Mouse (Mus musculus): ENCODE results near the gene Irgm2. TPM values are rescaled to one million over a fixed set of nuclear protein-coding genes. Genes with fewer than 3 reads are reported as not detected.
"Not testable (repeated sequence)": the region's sequence is repeated elsewhere in the genome, so short reads cannot be mapped to it uniquely, and the experiment has no call there.

Gene Irgm2
- polyA plus RNA-seq, 1 experiment from 2014 or later = 1.5 TPM

GRCm38 (mm10) chr11:58214391-58215048 lies 15.1 kb downstream of the Irgm2 start:
- H3K4me3 ChIP-seq = peak overlapping the region; percentile 44
- no peaks in the 10 kb centered on the region for H3K27me3 ChIP-seq
- H3K9me3 ChIP-seq = no peaks in the 10 kb centered on the region
- no peak overlapping the region for H3K27ac ChIP-seq
- H3K36me3 ChIP-seq = no peaks in the 10 kb centered on the region
- ATAC-seq (ENCODE audit: insufficient number of reproducible peaks, insufficient read depth, low FRiP score, low TSS enrichment, low read depth) = no peak
- peaks cover 10% of the 10 kb centered on the region for H3K4me1 ChIP-seq
- peak overlapping the region; percentile 62 for H3K9ac ChIP-seq
- peak overlapping the region; percentile 59 for H3K4me2 ChIP-seq
- 41% methylated on average over 17 of the region's 17 CpGs for WGBS

DNA sequence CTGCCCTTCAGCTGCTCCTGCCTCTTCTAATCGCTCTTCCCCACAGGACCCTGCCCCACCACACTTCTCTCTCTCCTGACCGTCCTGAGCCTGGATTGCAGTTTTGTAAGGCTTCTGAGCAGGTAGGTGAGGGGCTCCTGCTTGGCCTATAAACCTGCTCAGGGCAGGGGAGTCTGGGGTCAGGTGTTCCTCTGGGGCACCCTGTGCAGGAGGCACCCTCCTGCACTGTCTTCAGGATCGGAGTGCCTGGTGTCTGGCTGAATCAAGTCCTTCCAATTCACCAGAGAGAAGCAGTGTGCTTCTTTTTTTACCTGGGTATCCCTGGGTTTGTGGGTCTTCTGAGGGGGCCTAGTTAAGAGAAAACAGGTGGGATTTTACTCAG lies 15.6 kb downstream of the Irgm2 start:
- H3K36me3 ChIP-seq; H3K27ac ChIP-seq; H3K4me1 ChIP-seq; H3K27me3 ChIP-seq; ATAC-seq (ENCODE audit: insufficient number of reproducible peaks, insufficient read depth, low FRiP score, low TSS enrichment, low read depth); H3K9me3 ChIP-seq: not testable (repeated sequence)
- H3K4me2 ChIP-seq = peak overlapping the region; percentile 59
- WGBS = 27% methylated on average over 2 of the region's 3 CpGs
- H3K4me3 ChIP-seq = peak overlapping the region; percentile 44; the same call in 1 of the 2 replicates
- 0 out of 2 replicates have a peak overlapping the region, but pooled peaks have one; percentile 21 for H3K9ac ChIP-seq

DNA sequence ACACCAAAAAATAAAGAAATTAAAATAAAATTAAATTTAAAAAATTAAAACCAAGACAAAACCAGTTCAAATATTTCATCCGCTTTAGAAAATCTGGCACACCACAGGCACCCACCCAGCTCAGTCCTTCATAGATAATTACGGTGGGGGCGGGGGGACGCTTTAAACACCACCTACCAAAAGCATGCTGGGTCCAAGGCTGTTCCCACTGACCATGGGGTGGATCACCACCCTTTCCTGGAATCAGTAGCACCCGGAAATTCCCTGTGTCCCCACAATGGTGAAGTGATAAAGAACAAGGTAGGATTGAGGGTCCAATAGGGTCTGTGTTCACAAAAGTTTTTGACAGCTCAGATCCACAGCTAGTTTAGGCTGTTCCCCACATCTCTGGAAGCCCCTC lies 16.4 kb downstream of the Irgm2 start:
- Histone ChIP-seq H3K4me1 (peaks cover 10% of the 10 kb centered on the region), H3K4me3 (no peak overlapping the region), H3K27ac (no peak overlapping the region), H3K9ac (no peak overlapping the region), H3K9me3 (no peaks in the 10 kb centered on the region), H3K36me3 (no peaks in the 10 kb centered on the region), H3K4me2 (no peak overlapping the region), H3K27me3 (no peaks in the 10 kb centered on the region)
- ATAC-seq (ENCODE audit: insufficient number of reproducible peaks, insufficient read depth, low FRiP score, low TSS enrichment, low read depth) = no peak
- 84% methylated on average over 5 of the region's 5 CpGs for WGBS

- no peak overlapping the region for H3K27ac ChIP-seq
- H3K4me2 ChIP-seq = no peak overlapping the region
- no peaks in the 10 kb centered on the region for H3K9me3 ChIP-seq
- WGBS = 83% methylated on average over 6 of the region's 6 CpGs
- H3K4me3 ChIP-seq = no peak overlapping the region
- no peaks in the 10 kb centered on the region for H3K36me3 ChIP-seq
- no peak overlapping the region for H3K9ac ChIP-seq
- ATAC-seq (ENCODE audit: insufficient number of reproducible peaks, insufficient read depth, low FRiP score, low TSS enrichment, low read depth) = no peak
- H3K27me3 ChIP-seq = no peaks in the 10 kb centered on the region
- H3K4me1 ChIP-seq = 0 out of 2 replicates have a peak, but pooled peaks cover 3% of the 10 kb centered on the region
Observed at GRCm38 (mm10) chr11:58216823-58217222, 17.4 kb downstream of the Irgm2 start.

DNA sequence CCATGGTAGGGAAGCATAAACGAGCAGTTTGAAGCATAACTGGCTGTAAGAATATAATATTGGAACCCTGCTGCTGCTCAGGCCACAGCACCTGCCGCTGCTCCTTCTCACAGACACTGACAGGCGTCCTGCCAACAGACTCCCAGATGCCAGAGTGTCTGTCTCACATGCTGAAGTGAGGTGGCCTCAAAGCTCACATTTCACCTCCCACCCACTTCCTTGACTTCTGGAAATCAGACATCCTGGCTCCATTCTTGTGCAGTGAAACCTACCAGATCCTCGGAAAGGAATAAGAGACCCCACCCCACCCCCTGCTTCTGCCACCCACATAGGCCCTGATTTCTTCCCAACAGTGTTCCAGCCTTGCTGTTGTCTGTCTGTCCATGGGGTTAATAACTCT lies 24.3 kb downstream of the Irgm2 start:
- Histone ChIP-seq H3K9ac (no peak overlapping the region), H3K9me3 (no peaks in the 10 kb centered on the region), H3K36me3 (no peaks in the 10 kb centered on the region), H3K4me2 (no peak overlapping the region), H3K4me1 (no peaks in the 10 kb centered on the region), H3K4me3 (no peak overlapping the region), H3K27me3 (no peaks in the 10 kb centered on the region), H3K27ac (no peak overlapping the region)
- no peak for ATAC-seq (ENCODE audit: insufficient number of reproducible peaks, insufficient read depth, low FRiP score, low TSS enrichment, low read depth)
- WGBS = 45% methylated on average over 4 of the region's 4 CpGs

GRCm38 (mm10) chr11:58224313-58224712 lies 24.9 kb downstream of the Irgm2 start:
- no peak overlapping the region for H3K9ac ChIP-seq
- WGBS = 60% methylated on average over 7 of the region's 7 CpGs

GRCm38 (mm10) chr11:58224872-58225271 lies 25.5 kb downstream of the Irgm2 start:
- not testable (repeated sequence) for H3K9me3 ChIP-seq; H3K27ac ChIP-seq; H3K4me3 ChIP-seq; H3K36me3 ChIP-seq; H3K4me1 ChIP-seq; H3K9ac ChIP-seq; H3K4me2 ChIP-seq; ATAC-seq (ENCODE audit: insufficient number of reproducible peaks, insufficient read depth, low FRiP score, low TSS enrichment, low read depth); H3K27me3 ChIP-seq
- WGBS = 79% methylated on average over 2 of the region's 2 CpGs

More at GRCm38 (mm10) chr11:58224313-58224712, 24.9 kb downstream of the Irgm2 start:
- Histone ChIP-seq H3K9me3 (no peaks in the 10 kb centered on the region), H3K27ac (no peak overlapping the region), H3K4me3 (no peak overlapping the region), H3K27me3 (no peaks in the 10 kb centered on the region), H3K4me2 (no peak overlapping the region), H3K4me1 (no peaks in the 10 kb centered on the region), H3K36me3 (no peaks in the 10 kb centered on the region)
- ATAC-seq (ENCODE audit: insufficient number of reproducible peaks, insufficient read depth, low FRiP score, low TSS enrichment, low read depth) = no peak

GRCm38 (mm10) chr11:58225655-58226054 lies 26.2 kb downstream of the Irgm2 start:
- no peaks in the 10 kb centered on the region for H3K36me3 ChIP-seq
- WGBS = 8% methylated on average over 5 of the region's 5 CpGs
- H3K4me3 ChIP-seq = no peak overlapping the region
- H3K9ac ChIP-seq = no peak overlapping the region
- no peak overlapping the region for H3K27ac ChIP-seq
- ATAC-seq (ENCODE audit: insufficient number of reproducible peaks, insufficient read depth, low FRiP score, low TSS enrichment, low read depth) = no peak
- H3K4me2 ChIP-seq = no peak overlapping the region; the same call in 1 of the 2 replicates
- no peaks in the 10 kb centered on the region for H3K27me3 ChIP-seq
- H3K4me1 ChIP-seq = no peaks in the 10 kb centered on the region
- no peaks in the 10 kb centered on the region for H3K9me3 ChIP-seq

DNA sequence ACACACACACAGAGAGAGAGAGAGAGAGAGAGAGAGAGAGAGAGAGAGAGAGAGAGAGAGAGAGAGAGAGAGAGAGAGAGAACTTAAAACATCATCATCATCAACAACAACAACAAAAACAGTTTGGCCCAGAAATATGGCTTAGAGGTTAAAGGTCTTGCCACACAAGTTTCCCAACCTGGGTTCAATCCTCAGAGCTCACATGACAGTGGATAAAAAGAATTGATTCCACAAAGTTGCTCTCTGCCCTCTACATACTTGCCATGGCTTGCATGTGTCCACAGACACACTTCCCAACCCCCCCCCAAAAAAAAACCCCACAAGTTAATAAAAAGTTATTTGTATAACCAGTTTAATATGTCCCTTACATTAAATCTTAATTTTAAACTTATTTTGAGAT lies 27.0 kb downstream of the Irgm2 start:
- H3K4me2 ChIP-seq = no peak overlapping the region
- H3K27ac ChIP-seq = no peak overlapping the region
- no peaks in the 10 kb centered on the region for H3K27me3 ChIP-seq
- no peak overlapping the region for H3K4me3 ChIP-seq
- no peaks in the 10 kb centered on the region for H3K36me3 ChIP-seq
- no peaks in the 10 kb centered on the region for H3K4me1 ChIP-seq
- ATAC-seq (ENCODE audit: insufficient number of reproducible peaks, insufficient read depth, low FRiP score, low TSS enrichment, low read depth) = no peak
- H3K9ac ChIP-seq = no peak overlapping the region
- H3K9me3 ChIP-seq = no peaks in the 10 kb centered on the region

- H3K27ac ChIP-seq; H3K4me1 ChIP-seq; H3K27me3 ChIP-seq; H3K9me3 ChIP-seq; ATAC-seq (ENCODE audit: insufficient number of reproducible peaks, insufficient read depth, low FRiP score, low TSS enrichment, low read depth); H3K4me2 ChIP-seq; H3K4me3 ChIP-seq; H3K36me3 ChIP-seq; H3K9ac ChIP-seq: not testable (repeated sequence)
- 73% methylated on average over 2 of the region's 2 CpGs for WGBS
Observed at GRCm38 (mm10) chr11:58228021-58228420, 28.6 kb downstream of the Irgm2 start.

- H3K27ac ChIP-seq = no peak overlapping the region
- no peaks in the 10 kb centered on the region for H3K9me3 ChIP-seq
- no peaks in the 10 kb centered on the region for H3K36me3 ChIP-seq
- H3K4me3 ChIP-seq = no peak overlapping the region
- WGBS = 51% methylated on average over 16 of the region's 16 CpGs
- no peaks in the 10 kb centered on the region for H3K4me1 ChIP-seq
- no peak overlapping the region for H3K4me2 ChIP-seq
- ATAC-seq (ENCODE audit: insufficient number of reproducible peaks, insufficient read depth, low FRiP score, low TSS enrichment, low read depth) = no peak
- no peaks in the 10 kb centered on the region for H3K27me3 ChIP-seq
- no peak overlapping the region for H3K9ac ChIP-seq
Observed at GRCm38 (mm10) chr11:58230396-58230910, 31.0 kb downstream of the Irgm2 start.

DNA sequence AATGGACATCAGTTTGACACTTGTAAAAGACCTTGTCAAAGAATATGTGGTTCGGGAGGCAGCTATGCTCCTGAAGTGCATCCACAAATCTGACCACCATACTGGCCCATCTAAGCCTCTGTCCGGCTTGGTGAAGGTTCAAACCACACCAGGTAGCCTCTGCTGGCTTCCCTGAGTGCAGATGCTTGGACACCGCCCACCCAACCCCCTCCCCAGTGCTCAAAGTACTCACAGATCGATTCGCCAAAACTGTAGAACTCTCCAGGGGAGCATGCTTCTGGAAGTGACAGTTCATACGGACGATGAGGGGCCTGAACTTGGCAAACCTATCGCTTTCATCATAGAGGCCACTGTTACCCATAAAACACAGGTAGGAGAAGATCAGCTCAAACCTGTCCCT lies 31.7 kb downstream of the Irgm2 start:
- WGBS = 86% methylated on average over 8 of the region's 8 CpGs
- no peak overlapping the region for H3K27ac ChIP-seq
- no peaks in the 10 kb centered on the region for H3K27me3 ChIP-seq
- H3K4me3 ChIP-seq = no peak overlapping the region
- no peak overlapping the region for H3K9ac ChIP-seq
- H3K4me2 ChIP-seq = no peak overlapping the region
- H3K4me1 ChIP-seq = no peaks in the 10 kb centered on the region
- H3K9me3 ChIP-seq = no peaks in the 10 kb centered on the region
- ATAC-seq (ENCODE audit: insufficient number of reproducible peaks, insufficient read depth, low FRiP score, low TSS enrichment, low read depth) = no peak
- H3K36me3 ChIP-seq = no peaks in the 10 kb centered on the region

Data from embryonic facial prominence, embryonic 13.5 days (tissue).